Mouse (Mus musculus) embryonic fibroblast, embryonic 13.5 days (primary cell): ENCODE measurements around the gene Cgref1.

Experiments
- CTCF ChIP-seq: IDR thresholded peaks from 2 replicates; pipeline ENCODE4 v1.5.1; 2011; ENCODE audit warnings: mild to moderate bottlenecking, control low read depth, low read length, moderate library complexity, borderline replicate concordance; ENCODE audit not compliant: insufficient read depth
- POLR2A ChIP-seq: IDR thresholded peaks from 2 replicates; pipeline ENCODE4 v1.6.1; 2011; ENCODE audit warnings: low read depth, mild to moderate bottlenecking, control low read depth, low read length, moderate library complexity

- TF ChIP-seq POLR2A (no peak), CTCF (no peak)
Measured at GRCm38 (mm10) chr5:30919831-30920614, 25.4 kb downstream of the Cgref1 start.
